Mouse (Mus musculus) embryonic stem cell, embryonic (primary cell): Measurements from ENCODE around the gene Gm13941.

Source experiments
- CTCF ChIA-PET, 4 experiments: fragments of 300-600 bp in 2 of 4; fragments of 350-600 bp in 2 of 4; sonication (Branson Sonifier 250); formaldehyde crosslinking; loops; one replicate each; lab custom pipeline; 2022; ENCODE audit warnings: inconsistent platforms in 2 of 4; lab: Charles Lee
- POLR2A ChIA-PET, 4 experiments: fragments of 300-600 bp in 2 of 4; fragments of 350-600 bp in 2 of 4; sonication (Branson Sonifier 250); formaldehyde crosslinking; loops; one replicate each; lab custom pipeline; 2022; ENCODE audit warnings: antibody characterized with exemption in 4 of 4, inconsistent platforms in 1 of 4; lab: Charles Lee

Gm13941 gene

GRCm38 (mm10) chr2:111105882-111106281 lies at the start of gene Gm13941:
TSS of gene Gm13941 (minus strand) at chr2:111105982.
- CTCF ChIA-PET = no interaction called here
- POLR2A ChIA-PET = no interaction called here

- POLR2A ChIA-PET = no interaction called here
- CTCF ChIA-PET = no interaction called here
Observed at GRCm38 (mm10) chr2:111152836-111153235, 47.1 kb upstream of the Gm13941 start, which contains the start of gene Gm15130. TSS of gene Gm15130 (minus strand) at chr2:111152936.

GRCm38 (mm10) chr2:111135739-111136138 lies 30.0 kb upstream of the Gm13941 start:
- POLR2A ChIA-PET = no interaction called here
- CTCF ChIA-PET = no interaction called here

- CTCF ChIA-PET = no interaction called here
- POLR2A ChIA-PET = no interaction called here
Observed at GRCm38 (mm10) chr2:111058586-111059261, 47.1 kb downstream of the Gm13941 start.
